Mouse (Mus musculus): ENCODE measurements at regions not wholly inside any gene's neighbourhood (a gene's known extent, or its start where the extent isn't known, plus 50 kb on each side); places are given as distances from the start of the nearest gene placed in this dataset.

GRCm38 (mm10) chr17:67499783-67500641 is 132.5 kb downstream of the Lrrc30 start:
- TF ChIP-seq CTCF (IDR thresholded peaks at IDR 0.05; ENCODE audit: control insufficient read depth, insufficient read depth, low read length) = no peak
- TF ChIP-seq POLR2A (IDR thresholded peaks at IDR 0.05; ENCODE audit: borderline replicate concordance, control insufficient read depth, low read depth, low read length) = no peak

All from bone marrow, adult 2 months (tissue).